Comparison of ENCODE assay signal across 21 mouse cellular contexts in genomic region chr4:95070407-95070806, GRCm38 (mm10). TPM values are rescaled to one million over a fixed set of nuclear protein-coding genes. Genes with fewer than 3 reads are reported as not detected.
DNase-seq lines count a peak whose midpoint lies in the region; ATAC-seq and TF ChIP-seq lines count a peak whose summit lies in the region.
"Had no signal": no experiment of that assay in that cellular context is flagged by ENCODE, and none has a peak within 500 bp of the region (broad histone marks: within the 10 kb centered on the region; RNA-seq: fewer than 3 reads in every experiment).

No protein-coding gene starts in this region.

- no peak overlapping the region for H3K4me2 ChIP-seq in embryonic facial prominence, embryonic 13.5 days
- no peak overlapping the region for H3K4me2 ChIP-seq in stomach, postnatal 0 days (replicated peaks; ENCODE audit: low read depth)
- H3K4me2 ChIP-seq in lung, postnatal 0 days (replicated peaks; ENCODE audit: low read depth, low read length) = no peak overlapping the region
- H3K4me2 ChIP-seq: embryonic facial prominence, embryonic 15.5 days; hindbrain, embryonic 13.5 days had no signal

- ATAC-seq in embryonic facial prominence, embryonic 13.5 days (ENCODE audit: insufficient number of reproducible peaks, insufficient read depth, low FRiP score, low TSS enrichment, low read depth) = no peak
- ATAC-seq in megakaryocyte progenitor cell, adult 5-6 weeks (replicated peaks; ENCODE audit: poor library complexity) = 0 out of 2 replicates have a peak, but pooled peaks have one; percentile 33
- ATAC-seq in stomach, postnatal 0 days (ENCODE audit: low FRiP score, low TSS enrichment) = peak; percentile 69
- no peak for ATAC-seq in lung, postnatal 0 days
- ATAC-seq: forebrain, embryonic 16.5 days; hindbrain, postnatal 0 days had no signal

- H3K4me3 ChIP-seq in embryonic facial prominence, embryonic 13.5 days = no peak overlapping the region
- H3K4me3 ChIP-seq in stomach, postnatal 0 days (ENCODE audit: low read depth, low read length) = no peak overlapping the region
- no peak overlapping the region for H3K4me3 ChIP-seq in lung, postnatal 0 days (ENCODE audit: low read depth, low read length)
- H3K4me3 ChIP-seq in hindbrain, embryonic 10.5 days = no peak overlapping the region
- H3K4me3 ChIP-seq: embryonic facial prominence, embryonic 15.5 days; erythroblast, embryonic 14.5 days; forebrain, embryonic 10.5 days; hindbrain, embryonic 13.5 days had no signal

- no peak for TF ChIP-seq CTCF in stomach, postnatal 0 days (IDR thresholded peaks at IDR 0.05; ENCODE audit: low read depth)
- no peak for TF ChIP-seq CTCF in lung, postnatal 0 days (IDR thresholded peaks at IDR 0.05)

- no peak overlapping the region for H3K27ac ChIP-seq in embryonic facial prominence, embryonic 13.5 days
- no peak overlapping the region for H3K27ac ChIP-seq in stomach, postnatal 0 days (replicated peaks)
- H3K27ac ChIP-seq in lung, postnatal 0 days (ENCODE audit: low read length) = no peak overlapping the region
- no peak overlapping the region for H3K27ac ChIP-seq in hindbrain, embryonic 10.5 days
- H3K27ac ChIP-seq: embryonic facial prominence, embryonic 15.5 days; forebrain, embryonic 10.5 days; hindbrain, embryonic 13.5 days; hindbrain, postnatal 0 days had no signal

- WGBS in embryonic facial prominence, embryonic 13.5 days = 77% methylated on average over 5 of the region's 5 CpGs
- WGBS in stomach, postnatal 0 days = 58% methylated on average over 5 of the region's 5 CpGs
- whole genome bisulfite sequencing in lung, postnatal 0 days = 58% methylated on average over 5 of the region's 5 CpGs
- WGBS in hindbrain, embryonic 10.5 days = 76% methylated on average over 5 of the region's 5 CpGs

- peaks cover 29% of the 10 kb centered on the region for H3K4me1 ChIP-seq in embryonic facial prominence, embryonic 13.5 days
- H3K4me1 ChIP-seq in stomach, postnatal 0 days (replicated peaks; ENCODE audit: control insufficient read depth, insufficient read depth) = no peaks in the 10 kb centered on the region
- peaks cover 4% of the 10 kb centered on the region; the same call in 1 of the 2 replicates for H3K4me1 ChIP-seq in lung, postnatal 0 days (ENCODE audit: insufficient read depth, low read depth, low read length)
- H3K4me1 ChIP-seq in hindbrain, embryonic 10.5 days (replicated peaks) = no peaks in the 10 kb centered on the region
- H3K4me1 ChIP-seq: hindbrain, embryonic 13.5 days had no signal

- 0 out of 2 replicates have a peak, but pooled peaks cover 5% of the 10 kb centered on the region for H3K36me3 ChIP-seq in embryonic facial prominence, embryonic 13.5 days
- H3K36me3 ChIP-seq in stomach, postnatal 0 days (ENCODE audit: control insufficient read depth, insufficient read depth, low read length) = no peaks in the 10 kb centered on the region
- H3K36me3 ChIP-seq in lung, postnatal 0 days (ENCODE audit: insufficient read depth, low read length) = no peaks in the 10 kb centered on the region
- no peaks in the 10 kb centered on the region for H3K36me3 ChIP-seq in hindbrain, embryonic 10.5 days
- H3K36me3 ChIP-seq: embryonic facial prominence, embryonic 15.5 days; forebrain, embryonic 10.5 days; hindbrain, embryonic 13.5 days had no signal

- no peaks in the 10 kb centered on the region for H3K27me3 ChIP-seq in embryonic facial prominence, embryonic 13.5 days
- H3K27me3 ChIP-seq in stomach, postnatal 0 days (ENCODE audit: control insufficient read depth, insufficient read depth, low read length) = no peaks in the 10 kb centered on the region
- H3K27me3 ChIP-seq in lung, postnatal 0 days (replicated peaks; ENCODE audit: insufficient read depth, low read length) = no peaks in the 10 kb centered on the region
- no peaks in the 10 kb centered on the region for H3K27me3 ChIP-seq in hindbrain, embryonic 10.5 days (ENCODE audit: insufficient read depth, poor library complexity, severe bottlenecking)
- H3K27me3 ChIP-seq: embryonic facial prominence, embryonic 15.5 days; hindbrain, embryonic 13.5 days had no signal

- TF ChIP-seq EP300 in stomach, postnatal 0 days (optimal IDR thresholded peaks at IDR 0.05) = no peak
- no peak for TF ChIP-seq EP300 in lung, postnatal 0 days (IDR thresholded peaks at IDR 0.05)

- H3K9me3 ChIP-seq in embryonic facial prominence, embryonic 13.5 days = no peaks in the 10 kb centered on the region
- no peaks in the 10 kb centered on the region for H3K9me3 ChIP-seq in stomach, postnatal 0 days (ENCODE audit: control insufficient read depth, low read length)
- H3K9me3 ChIP-seq in lung, postnatal 0 days (ENCODE audit: low read length) = no peaks in the 10 kb centered on the region
- H3K9me3 ChIP-seq in hindbrain, embryonic 10.5 days = no peaks in the 10 kb centered on the region
- H3K9me3 ChIP-seq: embryonic facial prominence, embryonic 15.5 days; hindbrain, embryonic 13.5 days had no signal

- 0 out of 2 replicates have a peak overlapping the region, but pooled peaks have one; percentile 44 for H3K9ac ChIP-seq in embryonic facial prominence, embryonic 13.5 days
- no peak overlapping the region for H3K9ac ChIP-seq in stomach, postnatal 0 days (ENCODE audit: low read length)
- no peak overlapping the region for H3K9ac ChIP-seq in lung, postnatal 0 days (replicated peaks; ENCODE audit: low read depth)
- H3K9ac ChIP-seq: embryonic facial prominence, embryonic 15.5 days; hindbrain, embryonic 13.5 days had no signal

- peak; percentile 42 for DNase-seq in urinary bladder, postnatal 14 days (ENCODE audit: low spot score)
- no peak for DNase-seq in urinary bladder, postnatal 10 days (ENCODE audit: low spot score)
- peak; percentile 40 for DNase-seq in stomach, postnatal 0 days (ENCODE audit: low spot score)
- DNase-seq in adrenal gland, postnatal 36 days = no peak
- DNase-seq in lung, postnatal 0 days (ENCODE audit: low spot score) = no peak
- no peak for DNase-seq in hindbrain, embryonic 10.5 days (ENCODE audit: low spot score)
- DNase-seq: adrenal gland, adult 8-10 months; cerebellum, adult 11 months; cerebellum, adult 8-10 months; cerebellum, postnatal 14 days; gastrocnemius, postnatal 10 days; heart, postnatal 10 days; heart, postnatal 4 days had no signal

RNA-seq across cellular contexts. Expression of gene Jun, which starts 18.4 kb away (rescaled TPM):
- polyA plus RNA-seq in embryonic facial prominence, embryonic 13.5 days (2015; fragmentation: Nextera tagmentation; extraction: Ambion mirVana) = 56.3 and 61.2 TPM in 2 replicates
- 64.6 and 106 TPM in 2 replicates for total RNA-seq in megakaryocyte progenitor cell, adult 5-6 weeks (2015)
- 121 and 159 TPM in 2 replicates for total RNA-seq in megakaryocyte progenitor cell, adult 5-6 weeks (2017)
- polyA plus RNA-seq in stomach, postnatal 0 days (2015; fragmentation: Nextera tagmentation; extraction: Ambion mirVana) = 80.2 and 88.9 TPM in 2 replicates
- 100 to 1,000 TPM; 145 to 309 TPM for total RNA-seq in adrenal gland, postnatal 36 days (2021)
- polyA plus RNA-seq in lung, postnatal 0 days (2015; fragmentation: Nextera tagmentation; extraction: Ambion mirVana) = 145 and 158 TPM in 2 replicates
- 63.7 and 64.6 TPM in 2 replicates for polyA plus RNA-seq in hindbrain, embryonic 10.5 days (2016; fragmentation: Nextera tagmentation; extraction: Ambion mirVana)

Comparison
In these comparisons a context has a peak if more than half of its experiments do, and no peak if none do; other contexts are left out.
1. DNase-seq: peak in urinary bladder, postnatal 14 days (single experiment) and stomach, postnatal 0 days (single experiment); none in urinary bladder, postnatal 10 days (single experiment), adrenal gland, postnatal 36 days (0 of 2), lung, postnatal 0 days (single experiment) and hindbrain, embryonic 10.5 days (single experiment).
2. ATAC-seq: peak in megakaryocyte progenitor cell, adult 5-6 weeks (single experiment) and stomach, postnatal 0 days (single experiment); none in embryonic facial prominence, embryonic 13.5 days (single experiment) and lung, postnatal 0 days (single experiment).